Mouse (Mus musculus) myocyte (in vitro differentiated cells): ENCODE results near the gene Gpi1.

Experiments
- CEBPB ChIP-seq: IDR thresholded peaks from 2 replicates; pipeline ENCODE4 v1.6.1; 2011; ENCODE audit warnings: mild to moderate bottlenecking, moderate library complexity; ENCODE audit not compliant: poor library complexity, insufficient read depth, severe bottlenecking
- E2F4 ChIP-seq: IDR thresholded peaks from one replicate; pipeline ENCODE4 v1.6.1; 2011; ENCODE audit warnings: mild to moderate bottlenecking, control low read depth, moderate library complexity; ENCODE audit not compliant: insufficient read depth
- MYOD1 ChIP-seq, 3 experiments: IDR thresholded peaks; one replicate each; pipeline ENCODE4 v1.6.1; 2011; ENCODE audit warnings: control low read depth in 2 of 3, low read depth in 2 of 3, mild to moderate bottlenecking in 2 of 3, moderate library complexity in 1 of 3; ENCODE audit not compliant: insufficient read length in 2 of 3, control insufficient read depth in 1 of 3
- POLR2A ChIP-seq: IDR thresholded peaks from one replicate; pipeline ENCODE4 v1.6.1; 2011; ENCODE audit warnings: low read depth, mild to moderate bottlenecking, control low read depth, moderate library complexity; ENCODE audit not compliant: insufficient read length
- USF1 ChIP-seq: IDR thresholded peaks from one replicate; pipeline ENCODE4 v1.6.1; 2011; ENCODE audit warnings: low read depth, mild to moderate bottlenecking, control low read depth, moderate library complexity

DNA sequence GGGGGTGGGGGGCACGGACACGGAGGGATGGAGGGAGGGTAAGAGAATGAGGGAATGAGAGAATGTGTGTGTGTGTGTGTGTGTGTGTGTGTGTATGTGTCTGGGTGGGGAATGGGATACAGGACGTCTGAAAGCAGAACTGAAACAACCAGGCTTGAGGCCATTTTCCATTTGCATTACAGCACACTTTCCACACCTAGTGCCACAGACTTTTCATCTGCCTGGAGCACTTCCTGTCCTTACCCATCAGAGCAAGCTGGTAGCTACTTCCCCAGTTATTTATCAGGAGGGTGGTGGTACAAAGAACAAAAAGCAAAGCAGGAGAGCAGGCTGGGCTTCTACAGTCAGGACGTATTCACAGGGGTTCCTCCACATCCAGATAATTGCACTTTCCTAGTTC is 42.3 kb upstream of the Gpi1 start:
- TF ChIP-seq POLR2A (no peak), MYOD1 (IDR thresholded peaks at IDR 0.05; ENCODE audit: control insufficient read depth in 1 of 3, insufficient read length in 2 of 3, low read depth in 2 of 3) (no peak), USF1 (no peak), E2F4 (no peak), CEBPB (no peak)
